Mouse (Mus musculus): ENCODE data around the gene Atm.

The Atm gene

DNA sequence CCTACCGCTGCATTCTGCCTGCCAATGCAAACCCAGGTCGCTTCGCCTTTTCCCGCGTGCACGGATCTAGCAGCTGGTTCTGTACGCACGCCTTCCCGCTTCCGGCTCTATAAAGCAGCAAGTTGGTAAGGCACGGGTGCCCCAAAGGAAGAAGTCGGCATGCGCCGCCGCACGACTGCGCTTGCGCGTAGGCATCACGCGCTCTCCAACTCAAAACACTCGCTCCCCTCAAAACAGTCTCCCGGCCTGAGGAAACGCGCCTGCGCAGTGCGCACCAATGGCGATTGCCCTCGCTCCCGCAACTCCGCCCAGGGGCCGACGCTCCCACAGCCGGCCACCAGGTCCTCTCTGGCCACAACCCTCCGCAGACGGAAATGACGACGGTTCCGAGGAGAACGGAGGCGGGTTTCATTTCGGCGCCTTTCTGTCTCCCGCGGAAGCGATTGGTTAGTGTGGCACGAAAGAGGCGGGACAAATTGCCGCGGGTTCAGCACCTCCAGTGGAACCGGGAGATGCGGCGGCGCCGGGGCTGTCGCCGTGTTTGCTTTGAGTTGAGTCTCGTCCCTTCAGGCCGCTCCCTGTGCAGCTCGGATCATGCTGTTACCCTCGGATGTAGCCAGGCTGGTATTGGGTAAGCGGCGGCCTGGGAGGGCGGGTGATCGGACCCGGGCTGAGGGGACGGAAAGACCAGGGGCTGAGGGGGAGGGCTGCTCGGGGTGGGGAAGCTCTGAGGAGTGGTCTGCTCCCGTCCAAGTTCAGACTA lies at the start of gene Atm, which contains the start of gene Npat:
Atm (minus strand) TSS at position 183 of the 763 bp plus-strand sequence.
Npat (plus strand) TSS at position 490 of the 763 bp plus-strand sequence.
- DNase-seq (ENCODE audit: low spot score in 2 of 2) = peak; percentile 99

- DNase-seq (ENCODE audit: low spot score in 2 of 2) = no peak
Measured at GRCm38 (mm10) chr9:53581870-53582269, 45.3 kb upstream of the Atm start.

GRCm38 (mm10) chr9:53575721-53576120 lies 39.2 kb upstream of the Atm start:
- no peak for DNase-seq (ENCODE audit: low spot score in 2 of 2)

GRCm38 (mm10) chr9:53572516-53573307 lies 36.2 kb upstream of the Atm start:
- no peak for DNase-seq (ENCODE audit: low spot score in 2 of 2)

DNA sequence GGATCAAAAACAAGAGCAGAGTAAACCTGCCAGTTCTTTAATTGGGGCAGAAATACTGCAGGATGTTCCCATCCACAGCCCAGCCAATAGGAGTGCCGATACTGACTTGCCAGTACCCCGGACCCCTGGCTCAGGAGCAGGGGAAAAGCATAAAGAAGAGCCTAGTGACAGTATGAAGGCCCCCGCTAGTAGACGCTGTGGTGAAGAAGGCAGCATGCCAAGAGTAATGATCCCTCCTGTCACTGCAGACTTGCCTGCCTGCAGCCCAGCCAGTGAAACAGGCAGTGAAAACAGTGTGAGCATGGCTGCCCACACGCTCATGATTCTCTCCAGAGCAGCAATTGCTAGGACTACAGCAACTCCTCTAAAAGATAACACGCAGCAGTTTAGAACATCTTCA lies 34.1 kb upstream of the Atm start:
- no peak for DNase-seq (ENCODE audit: low spot score in 2 of 2)

- DNase-seq (ENCODE audit: low spot score in 2 of 2) = peak in 1 of 2 experiments; percentile 13
Measured at GRCm38 (mm10) chr9:53537336-53537965, 911 bp upstream of the Atm start.

- DNase-seq (ENCODE audit: low spot score in 2 of 2) = peak in 1 of 2 experiments; percentile 5
Measured at GRCm38 (mm10) chr9:53535416-53536320, 872 bp downstream of the Atm start.

- no peak for DNase-seq (ENCODE audit: low spot score in 2 of 2)
Measured at GRCm38 (mm10) chr9:53517373-53518009, 19.0 kb downstream of the Atm start.

- DNase-seq (ENCODE audit: low spot score in 2 of 2) = no peak
Measured at GRCm38 (mm10) chr9:53514091-53514490, 22.4 kb downstream of the Atm start.

DNA sequence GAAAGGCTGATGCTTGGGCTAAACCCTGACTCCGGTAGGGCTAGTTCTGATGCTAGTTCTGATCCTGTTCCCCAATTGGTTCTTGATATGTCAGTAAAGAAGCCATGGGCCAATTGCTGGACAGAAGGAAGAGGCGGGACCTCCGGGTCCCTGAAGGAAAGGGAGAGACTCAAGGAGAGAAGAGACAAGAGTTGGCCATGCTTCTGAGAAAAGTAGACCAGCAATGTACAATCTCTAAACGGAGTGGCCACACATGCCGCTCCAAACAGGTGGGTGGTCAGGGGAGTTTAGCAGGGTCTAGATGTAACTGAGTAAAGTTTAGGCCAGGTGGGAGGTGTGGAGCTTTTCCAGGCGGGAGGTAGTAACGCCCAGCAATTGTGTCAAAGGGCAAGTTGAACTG lies 28.5 kb downstream of the Atm start:
- no peak for DNase-seq (ENCODE audit: low spot score in 2 of 2)

GRCm38 (mm10) chr9:53485886-53486285 lies 50.7 kb downstream of the Atm start:
- DNase-seq (ENCODE audit: low spot score in 2 of 2) = no peak

GRCm38 (mm10) chr9:53472806-53473518 lies 63.6 kb downstream of the Atm start:
- no peak for DNase-seq (ENCODE audit: low spot score in 2 of 2)

- no peak for DNase-seq (ENCODE audit: low spot score in 2 of 2)
Measured at GRCm38 (mm10) chr9:53452038-53452437, 84.5 kb downstream of the Atm start.

DNA sequence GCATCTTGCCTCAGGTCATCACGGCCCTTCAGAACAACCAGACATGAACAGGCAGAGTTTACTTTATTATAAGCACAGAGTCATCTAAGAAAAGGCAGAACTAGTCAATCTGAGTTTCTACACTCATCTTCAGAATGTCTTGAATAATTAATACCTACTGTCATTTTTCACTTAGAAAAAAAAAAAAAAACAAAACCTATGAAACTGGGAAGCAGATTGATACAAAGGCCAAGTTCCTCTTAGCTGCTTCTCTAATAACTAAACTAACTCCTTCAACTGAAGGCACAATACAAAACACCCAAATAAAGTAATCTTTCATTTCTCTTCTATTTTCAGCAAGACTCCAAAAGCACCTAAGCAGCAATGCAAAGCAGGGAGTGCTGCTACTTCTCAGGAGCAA lies 85.9 kb downstream of the Atm start:
- no peak for DNase-seq (ENCODE audit: low spot score in 2 of 2)

DNA sequence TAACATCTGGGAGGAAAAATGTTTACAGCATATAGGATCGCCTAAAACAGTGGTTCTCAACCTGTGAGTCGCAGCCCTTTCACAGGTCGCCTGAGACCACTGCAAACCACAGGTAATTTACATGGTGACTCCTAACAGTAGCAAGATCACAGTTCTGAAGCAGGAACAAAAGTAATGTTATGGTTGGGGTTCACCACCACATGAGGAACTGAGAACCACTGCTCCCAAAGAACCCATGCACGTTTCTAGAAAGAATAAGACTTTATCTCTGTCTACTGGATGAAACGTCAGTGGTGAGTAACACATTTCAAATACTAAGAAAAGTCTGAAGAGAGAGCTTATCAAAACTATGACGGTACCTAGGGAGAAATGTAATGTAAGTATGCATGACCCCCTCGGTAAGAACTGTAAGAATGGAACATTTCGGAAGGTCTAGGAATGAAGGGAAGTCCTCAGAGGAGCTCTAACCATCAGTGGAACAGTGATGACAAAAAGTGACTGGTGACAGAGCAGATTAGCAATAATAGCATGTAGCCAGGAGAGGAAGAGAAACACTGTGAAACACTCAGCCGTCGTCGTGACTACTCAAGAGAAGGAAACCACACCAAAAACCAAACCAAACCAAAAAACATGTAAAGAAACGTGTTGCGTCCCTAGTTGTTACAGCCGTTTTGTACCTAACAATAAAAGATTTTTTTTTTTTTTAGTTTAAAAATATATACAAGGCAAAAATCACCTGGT lies 100.5 kb downstream of the Atm start:
- DNase-seq (ENCODE audit: low spot score in 2 of 2) = no peak

DNA sequence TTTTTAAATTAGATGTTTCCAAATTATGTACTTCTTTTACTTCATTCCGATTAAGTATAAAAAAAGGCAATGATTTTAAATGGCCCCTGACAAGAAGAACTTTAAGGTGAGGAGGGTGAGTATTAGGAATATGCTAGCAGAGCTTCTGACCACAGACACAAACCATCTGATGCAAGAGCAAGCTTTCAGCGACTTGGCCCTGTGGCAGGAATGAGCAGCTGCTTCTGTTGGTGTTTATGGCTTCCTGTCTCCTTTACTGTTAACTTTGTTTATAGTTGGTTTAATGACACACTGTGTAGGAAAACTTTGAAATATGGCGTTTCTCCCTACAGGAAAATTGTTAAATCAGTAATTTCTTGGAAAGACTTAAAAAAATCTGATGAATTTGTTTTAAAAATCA lies 108.9 kb downstream of the Atm start:
- DNase-seq (ENCODE audit: low spot score in 2 of 2) = no peak

DNA sequence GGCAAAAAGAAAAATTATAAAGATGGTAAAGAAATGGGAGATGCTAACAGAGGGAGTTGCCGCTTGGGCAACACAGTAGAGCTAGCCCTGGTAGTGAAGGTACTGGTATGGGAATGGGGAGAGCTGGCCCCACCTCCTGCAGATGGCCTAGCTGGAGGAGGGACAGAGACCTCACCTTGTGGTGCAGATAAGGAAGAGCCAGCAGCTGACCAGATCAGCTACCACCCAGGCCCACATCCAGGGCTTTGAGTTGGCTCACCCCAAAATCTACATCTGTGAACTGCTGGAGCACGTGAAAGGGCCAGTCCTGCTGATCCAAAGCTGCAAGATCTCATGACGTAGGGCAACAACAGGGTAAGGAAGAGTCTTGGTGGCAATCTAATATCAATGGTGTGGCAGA lies 109.8 kb downstream of the Atm start:
- DNase-seq (ENCODE audit: low spot score in 2 of 2) = no peak

- DNase-seq (ENCODE audit: low spot score in 2 of 2) = no peak
Measured at GRCm38 (mm10) chr9:53422133-53422896, 114.2 kb downstream of the Atm start.

DNA sequence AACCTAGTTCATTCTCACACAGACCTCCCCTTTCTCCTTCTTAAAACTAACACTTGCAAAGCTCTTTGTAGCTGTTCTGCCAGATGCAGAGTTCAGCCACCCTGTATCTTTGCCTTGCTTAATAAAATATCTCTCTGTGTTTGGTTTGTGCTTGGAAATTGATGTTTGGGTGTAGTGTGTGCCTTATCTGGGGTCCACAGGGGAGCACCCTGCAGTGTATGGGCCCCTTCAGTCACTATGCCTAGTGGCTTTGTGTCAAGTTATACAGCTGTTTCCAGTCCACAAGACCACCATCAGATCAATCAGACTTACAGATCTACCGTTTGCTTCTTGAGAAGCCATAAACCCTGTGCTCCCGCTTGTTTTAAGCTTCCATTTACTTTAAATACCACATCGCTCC lies 127.1 kb downstream of the Atm start:
- no peak for DNase-seq (ENCODE audit: low spot score in 2 of 2)

Data from frontal cortex, postnatal 10 days (tissue).